Mouse (Mus musculus) heart, embryonic 13.5 days (tissue): ENCODE results near the gene Cdkal1. TPM values are rescaled to one million over a fixed set of nuclear protein-coding genes. Genes with fewer than 3 reads are reported as not detected.
A peak's percentile ranks its signal among the peaks of the same experiment; 100 is the strongest.

Experiments
- ATAC-seq: fragments of 200-750 bp; cut with Nextera tagmentation; 2 replicates; pipeline ENCODE4 v1.8.0; 2017; ENCODE audit warnings: moderate TSS enrichment; ENCODE audit not compliant: insufficient number of reproducible peaks, low FRiP score, low TSS enrichment; ENCODE audit errors: extremely low read depth
- H3K27ac ChIP-seq: fragments of 300-500 bp; sonication (generic); replicated peaks from 2 replicates; pipeline ENCODE4 v1.5.1; 2015; ENCODE audit warnings: moderate library complexity, mild to moderate bottlenecking, inconsistent platforms
- H3K27me3 ChIP-seq: fragments of 300-500 bp; sonication (generic); replicated peaks from 2 replicates; pipeline ENCODE4 v1.6.1; 2015; ENCODE audit warnings: mild to moderate bottlenecking, inconsistent platforms
- H3K36me3 ChIP-seq: fragments of 300-500 bp; sonication (generic); 2 replicates; pipeline ENCODE4 v1.6.1; 2015; ENCODE audit warnings: mild to moderate bottlenecking, inconsistent platforms
- H3K4me1 ChIP-seq: fragments of 300-500 bp; sonication (generic); 2 replicates; pipeline ENCODE4 v1.6.1; 2015; ENCODE audit warnings: inconsistent platforms
- H3K4me2 ChIP-seq: fragments of 300-500 bp; sonication (generic); 2 replicates; pipeline ENCODE4 v1.6.1; 2015; ENCODE audit warnings: inconsistent platforms, mild to moderate bottlenecking, moderate library complexity
- H3K4me3 ChIP-seq: fragments of 300-500 bp; sonication (generic); 2 replicates; pipeline ENCODE4 v1.5.1; 2015; ENCODE audit warnings: moderate library complexity, mild to moderate bottlenecking, inconsistent platforms
- H3K9ac ChIP-seq: fragments of 300-500 bp; sonication (generic); 2 replicates; pipeline ENCODE4 v1.6.1; 2015; ENCODE audit warnings: inconsistent platforms, mild to moderate bottlenecking, moderate library complexity
- H3K9me3 ChIP-seq: fragments of 300-500 bp; sonication (generic); 2 replicates; pipeline ENCODE4 v1.6.1; 2016; ENCODE audit warnings: inconsistent platforms
- WGBS: fragments of 180-500 bp; shearing (Covaris S2); methylation state at CpG from one replicate; pipeline ENCODE4 v1.1.7; 2015; ENCODE audit warnings: mixed read lengths; 5-methylcytosine and 5-hydroxymethylcytosine counted together
- polyA plus RNA-seq: library from polyadenylated mRNA; unstranded; fragments of >200 nt; fragmentation: Nextera tagmentation; extraction: Ambion mirVana; gene quantifications from 2 replicates; pipeline ENCODE4 v1.2.1, GENCODE M21; 2015

Gene Cdkal1
- polyA plus RNA-seq, 1 experiment from 2014 or later: 19.7 TPM

GRCm38 (mm10) chr13:29202562-29202961 is 652.9 kb downstream of the Cdkal1 start:
- H3K4me3 ChIP-seq: no peak overlapping the region
- no peak overlapping the region for H3K4me2 ChIP-seq
- H3K9me3 ChIP-seq: no peaks in the 10 kb centered on the region
- WGBS: 13% methylated on average over 2 of the region's 2 CpGs
- peak overlapping the region; percentile 84 for H3K27ac ChIP-seq
- no peak; the same call in 1 of the 2 replicates for ATAC-seq
- H3K27me3 ChIP-seq: no peaks in the 10 kb centered on the region
- no peaks in the 10 kb centered on the region for H3K36me3 ChIP-seq
- H3K4me1 ChIP-seq: peaks cover 39% of the 10 kb centered on the region
- H3K9ac ChIP-seq: no peak overlapping the region

GRCm38 (mm10) chr13:29199679-29200078 is 655.8 kb downstream of the Cdkal1 start:
- peak overlapping the region; percentile 47; the same call in 1 of the 2 replicates for H3K9ac ChIP-seq
- ATAC-seq: peak; percentile 40; the same call in 1 of the 2 replicates
- WGBS: 9% methylated on average over 6 of the region's 6 CpGs
- H3K4me3 ChIP-seq: no peak overlapping the region
- no peak overlapping the region for H3K4me2 ChIP-seq
- peak overlapping the region; percentile 94 for H3K27ac ChIP-seq
- no peaks in the 10 kb centered on the region for H3K36me3 ChIP-seq
- H3K27me3 ChIP-seq: no peaks in the 10 kb centered on the region
- H3K9me3 ChIP-seq: no peaks in the 10 kb centered on the region
- peaks cover 56% of the 10 kb centered on the region for H3K4me1 ChIP-seq

- 52% methylated on average over 9 of the region's 9 CpGs for WGBS
- no peak for ATAC-seq
- no peaks in the 10 kb centered on the region for H3K9me3 ChIP-seq
- H3K4me1 ChIP-seq: peaks cover 58% of the 10 kb centered on the region
- no peaks in the 10 kb centered on the region for H3K27me3 ChIP-seq
- peak overlapping the region; percentile 53; the same call in 1 of the 2 replicates for H3K27ac ChIP-seq
- no peak overlapping the region for H3K4me2 ChIP-seq
- no peak overlapping the region for H3K4me3 ChIP-seq
- H3K9ac ChIP-seq: no peak overlapping the region
- H3K36me3 ChIP-seq: no peaks in the 10 kb centered on the region
These were observed 658.5 kb downstream of the Cdkal1 start for GRCm38 (mm10) chr13:29196798-29197498.

GRCm38 (mm10) chr13:29195722-29196121 is 659.8 kb downstream of the Cdkal1 start:
- no peaks in the 10 kb centered on the region for H3K27me3 ChIP-seq
- H3K4me1 ChIP-seq: peaks cover 61% of the 10 kb centered on the region
- H3K4me2 ChIP-seq: no peak overlapping the region
- H3K27ac ChIP-seq: no peak overlapping the region
- H3K9ac ChIP-seq: no peak overlapping the region
- H3K36me3 ChIP-seq: no peaks in the 10 kb centered on the region
- no peak for ATAC-seq
- H3K9me3 ChIP-seq: no peaks in the 10 kb centered on the region
- H3K4me3 ChIP-seq: no peak overlapping the region
- 61% methylated on average over 4 of the region's 4 CpGs for WGBS

- no peaks in the 10 kb centered on the region for H3K36me3 ChIP-seq
- no peaks in the 10 kb centered on the region for H3K9me3 ChIP-seq
- WGBS: 76% methylated on average over 4 of the region's 4 CpGs
- no peak overlapping the region for H3K4me2 ChIP-seq
- H3K27ac ChIP-seq: 0 out of 2 replicates have a peak overlapping the region, but pooled peaks have one; percentile 15
- H3K9ac ChIP-seq: no peak overlapping the region
- H3K4me1 ChIP-seq: peaks cover 60% of the 10 kb centered on the region
- H3K4me3 ChIP-seq: no peak overlapping the region
- H3K27me3 ChIP-seq: no peaks in the 10 kb centered on the region
- ATAC-seq: no peak
These were observed 660.5 kb downstream of the Cdkal1 start for GRCm38 (mm10) chr13:29194946-29195345.

- ATAC-seq: 0 out of 2 replicates have a peak, but pooled peaks have one; percentile 37
- no peak overlapping the region for H3K4me3 ChIP-seq
- H3K9me3 ChIP-seq: no peaks in the 10 kb centered on the region
- H3K27me3 ChIP-seq: no peaks in the 10 kb centered on the region
- no peaks in the 10 kb centered on the region for H3K36me3 ChIP-seq
- no peak overlapping the region for H3K4me2 ChIP-seq
- H3K9ac ChIP-seq: no peak overlapping the region
- H3K27ac ChIP-seq: peak overlapping the region; percentile 92
- WGBS: 29% methylated on average over 3 of the region's 3 CpGs
- peaks cover 58% of the 10 kb centered on the region for H3K4me1 ChIP-seq
These were observed 662.8 kb downstream of the Cdkal1 start for GRCm38 (mm10) chr13:29192697-29193096.

GRCm38 (mm10) chr13:29190548-29190947 is 664.9 kb downstream of the Cdkal1 start:
- Histone ChIP-seq H3K4me2 (no peak overlapping the region), H3K9ac (no peak overlapping the region), H3K27me3 (no peaks in the 10 kb centered on the region), H3K4me3 (no peak overlapping the region), H3K36me3 (no peaks in the 10 kb centered on the region), H3K27ac (peak overlapping the region; percentile 92), H3K9me3 (no peaks in the 10 kb centered on the region), H3K4me1 (peaks cover 64% of the 10 kb centered on the region)
- 28% methylated on average over 7 of the region's 7 CpGs for WGBS
- ATAC-seq: peak; percentile 43; the same call in 1 of the 2 replicates

GRCm38 (mm10) chr13:29186748-29187147 is 668.7 kb downstream of the Cdkal1 start:
- H3K36me3 ChIP-seq: no peaks in the 10 kb centered on the region
- H3K27me3 ChIP-seq: no peaks in the 10 kb centered on the region
- peaks cover 54% of the 10 kb centered on the region for H3K4me1 ChIP-seq
- H3K9me3 ChIP-seq: no peaks in the 10 kb centered on the region
- WGBS: 78% methylated on average over 5 of the region's 5 CpGs
- H3K4me2 ChIP-seq: no peak overlapping the region
- no peak for ATAC-seq
- no peak overlapping the region for H3K4me3 ChIP-seq
- H3K9ac ChIP-seq: no peak overlapping the region
- H3K27ac ChIP-seq: 0 out of 2 replicates have a peak overlapping the region, but pooled peaks have one; percentile 0

- Histone ChIP-seq H3K27me3 (no peaks in the 10 kb centered on the region), H3K4me3 (no peak overlapping the region), H3K4me2 (no peak overlapping the region), H3K9me3 (no peaks in the 10 kb centered on the region), H3K36me3 (no peaks in the 10 kb centered on the region), H3K27ac (peak overlapping the region; percentile 61), H3K9ac (no peak overlapping the region; the same call in 1 of the 2 replicates), H3K4me1 (peaks cover 46% of the 10 kb centered on the region)
- ATAC-seq: no peak
- WGBS: 18% methylated on average over 4 of the region's 4 CpGs
These were observed 669.9 kb downstream of the Cdkal1 start for GRCm38 (mm10) chr13:29185545-29185944.

GRCm38 (mm10) chr13:29184545-29184944 is 670.9 kb downstream of the Cdkal1 start:
- Histone ChIP-seq H3K27ac (peak overlapping the region; percentile 61; the same call in 1 of the 2 replicates), H3K9ac (0 out of 2 replicates have a peak overlapping the region, but pooled peaks have one; percentile 6), H3K4me2 (no peak overlapping the region), H3K9me3 (no peaks in the 10 kb centered on the region), H3K4me3 (no peak overlapping the region), H3K36me3 (no peaks in the 10 kb centered on the region), H3K27me3 (no peaks in the 10 kb centered on the region), H3K4me1 (peaks cover 39% of the 10 kb centered on the region)
- ATAC-seq: no peak
- 62% methylated on average over 2 of the region's 2 CpGs for WGBS

- no peaks in the 10 kb centered on the region for H3K27me3 ChIP-seq
- no peak overlapping the region for H3K4me3 ChIP-seq
- ATAC-seq: no peak
- no peak overlapping the region for H3K9ac ChIP-seq
- no peak overlapping the region for H3K27ac ChIP-seq
- no peaks in the 10 kb centered on the region for H3K9me3 ChIP-seq
- H3K4me1 ChIP-seq: peaks cover 27% of the 10 kb centered on the region
- no peaks in the 10 kb centered on the region for H3K36me3 ChIP-seq
- H3K4me2 ChIP-seq: no peak overlapping the region
- WGBS: 84% methylated on average over 4 of the region's 4 CpGs
These were observed 675.6 kb downstream of the Cdkal1 start for GRCm38 (mm10) chr13:29179861-29180260.

- H3K27ac ChIP-seq: no peak overlapping the region
- H3K4me3 ChIP-seq: no peak overlapping the region
- ATAC-seq: no peak
- no peak overlapping the region for H3K9ac ChIP-seq
- no peak overlapping the region for H3K4me2 ChIP-seq
- WGBS: 83% methylated on average over 4 of the region's 4 CpGs
- peaks cover 21% of the 10 kb centered on the region for H3K4me1 ChIP-seq
- no peaks in the 10 kb centered on the region for H3K36me3 ChIP-seq
- no peaks in the 10 kb centered on the region for H3K9me3 ChIP-seq
- no peaks in the 10 kb centered on the region for H3K27me3 ChIP-seq
These were observed 676.2 kb downstream of the Cdkal1 start for GRCm38 (mm10) chr13:29179260-29179659.
